Mouse (Mus musculus) spleen, embryonic (tissue): ENCODE results near the gene Akap4.

Experiments
- CTCF ChIA-PET: fragments of 350-600 bp; sonication (Branson Sonifier 250); formaldehyde crosslinking; loops from one replicate; lab custom pipeline; 2022; lab: Charles Lee

The Akap4 gene

DNA sequence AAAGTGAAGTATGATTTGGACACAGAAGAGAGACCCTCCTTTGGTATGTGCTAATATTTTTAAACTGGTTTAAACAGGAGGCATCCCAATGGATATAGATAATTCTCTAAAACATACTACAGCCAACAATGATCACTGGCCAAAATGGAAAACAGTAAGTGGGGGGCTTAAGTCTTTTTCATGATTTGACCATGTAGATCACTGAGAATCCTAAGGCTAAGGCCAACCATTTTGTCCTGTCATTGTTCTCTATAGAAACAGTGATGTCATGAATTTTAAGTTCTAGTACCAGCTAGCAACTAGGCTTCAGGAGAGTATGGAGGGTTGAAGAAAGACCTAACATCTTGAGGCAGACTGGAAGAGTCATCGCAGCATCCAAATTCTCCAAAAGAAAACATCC, at the start of gene Akap4:
Gene Akap4 (plus strand): TSS at position 301 of the 400 bp plus-strand sequence.
- CTCF ChIA-PET = no interaction called here

DNA sequence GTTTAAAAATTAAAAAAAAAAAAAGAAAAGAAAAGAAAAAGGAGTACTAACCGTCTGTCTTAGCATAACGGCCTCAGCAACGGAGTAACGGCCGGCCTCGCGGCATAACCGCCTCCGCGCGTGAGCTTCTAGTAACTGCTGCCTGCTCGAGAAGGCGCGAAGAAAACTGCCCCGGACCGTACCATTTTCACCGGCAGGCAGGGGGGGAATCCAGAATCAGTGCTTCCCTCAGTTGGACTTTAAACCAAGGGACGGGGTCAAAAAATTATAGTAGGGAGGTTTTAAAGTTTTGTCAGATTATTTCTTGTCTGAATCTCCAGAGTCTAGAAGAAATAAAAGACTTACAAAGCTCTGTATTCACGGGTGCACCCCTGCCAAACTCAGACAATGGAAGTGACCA, 25.8 kb upstream of the Akap4 start, which contains the start of gene Ccnb3:
Gene Ccnb3 (minus strand): TSS at position 101 of the 400 bp plus-strand sequence.
- CTCF ChIA-PET = no interaction called here

DNA sequence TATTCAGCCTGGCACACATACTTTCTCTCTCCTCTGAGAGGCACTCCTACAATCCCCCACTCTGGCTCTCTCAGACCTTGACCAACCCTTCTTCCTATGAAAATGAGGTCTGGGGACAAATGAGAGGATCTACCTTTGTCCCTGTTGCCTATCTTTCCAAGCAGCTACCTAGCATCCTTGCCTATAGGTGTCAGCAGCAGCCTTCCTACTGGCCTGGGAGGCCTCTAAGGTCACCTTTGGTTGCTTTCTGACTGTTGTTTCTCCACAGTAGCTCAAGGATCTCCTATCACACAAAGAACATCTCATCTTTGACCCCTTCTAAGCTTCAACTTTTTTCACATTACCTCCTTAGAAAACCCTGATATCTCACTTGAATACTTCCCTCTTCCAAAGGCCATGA, 10.3 kb upstream of the Akap4 start:
- CTCF ChIA-PET = no interaction called here

DNA sequence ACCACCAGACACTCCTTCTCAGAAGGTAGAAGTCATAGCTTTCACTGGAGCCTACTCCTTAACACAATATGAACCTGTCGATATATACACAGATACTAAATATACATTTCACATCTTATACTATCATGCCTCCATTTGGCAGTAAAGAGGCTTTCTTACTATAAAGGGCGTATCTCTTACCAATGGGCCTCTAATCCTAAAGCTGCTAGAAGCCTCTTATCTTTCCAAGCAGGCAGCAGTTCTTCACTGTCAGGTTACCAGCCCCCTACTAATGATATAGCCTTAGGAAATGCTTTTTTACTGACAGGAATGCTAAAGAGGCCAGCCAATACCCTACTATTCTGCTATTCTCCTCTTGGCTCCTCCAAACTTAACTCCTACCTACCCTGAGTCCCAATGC, 9.7 kb upstream of the Akap4 start:
- CTCF ChIA-PET = no interaction called here

DNA sequence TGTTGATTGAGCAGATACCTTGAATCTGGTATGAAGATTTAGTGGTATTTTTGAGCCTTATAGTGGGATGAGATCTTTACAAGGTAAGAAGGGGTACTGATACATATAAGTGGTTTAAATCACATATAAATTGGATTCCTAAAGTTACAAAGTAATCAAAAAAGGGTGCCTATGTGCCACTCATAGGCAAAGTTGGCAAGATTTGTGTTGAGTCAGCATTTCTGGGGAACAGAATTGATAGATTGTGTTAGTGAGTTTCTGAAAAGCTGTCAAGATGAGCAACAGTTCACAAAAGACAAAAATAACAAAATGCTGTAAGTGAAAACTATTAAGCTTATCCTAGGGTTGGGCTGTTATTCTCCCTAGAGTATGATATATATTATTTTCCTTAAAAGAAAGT, 3.2 kb upstream of the Akap4 start:
- CTCF ChIA-PET = no interaction called here

DNA sequence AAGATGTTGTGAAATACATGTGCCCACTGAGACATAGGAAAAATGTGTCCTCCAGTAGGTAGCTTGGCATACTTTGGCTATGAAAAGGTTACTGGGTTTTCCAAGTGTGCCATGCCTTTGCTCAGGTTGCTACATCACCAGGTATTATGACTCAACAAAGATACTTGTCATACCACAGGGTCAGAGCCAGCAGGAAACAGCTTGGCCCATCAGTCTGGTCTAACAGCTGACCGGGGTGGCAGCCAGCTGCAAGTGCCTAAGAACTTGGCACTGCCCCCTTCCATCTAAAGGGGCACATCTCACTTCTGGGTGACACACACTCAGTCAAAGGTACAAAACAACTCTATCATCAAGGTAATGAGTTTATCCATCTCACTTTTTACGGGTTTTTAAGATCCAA, 683 bp downstream of the Akap4 start:
- CTCF ChIA-PET = interaction anchor here (0.6 kb wide), 1 partner anchor 22 kb away, joined by 8 read pairs; no protein-coding TSS in a partner anchor

DNA sequence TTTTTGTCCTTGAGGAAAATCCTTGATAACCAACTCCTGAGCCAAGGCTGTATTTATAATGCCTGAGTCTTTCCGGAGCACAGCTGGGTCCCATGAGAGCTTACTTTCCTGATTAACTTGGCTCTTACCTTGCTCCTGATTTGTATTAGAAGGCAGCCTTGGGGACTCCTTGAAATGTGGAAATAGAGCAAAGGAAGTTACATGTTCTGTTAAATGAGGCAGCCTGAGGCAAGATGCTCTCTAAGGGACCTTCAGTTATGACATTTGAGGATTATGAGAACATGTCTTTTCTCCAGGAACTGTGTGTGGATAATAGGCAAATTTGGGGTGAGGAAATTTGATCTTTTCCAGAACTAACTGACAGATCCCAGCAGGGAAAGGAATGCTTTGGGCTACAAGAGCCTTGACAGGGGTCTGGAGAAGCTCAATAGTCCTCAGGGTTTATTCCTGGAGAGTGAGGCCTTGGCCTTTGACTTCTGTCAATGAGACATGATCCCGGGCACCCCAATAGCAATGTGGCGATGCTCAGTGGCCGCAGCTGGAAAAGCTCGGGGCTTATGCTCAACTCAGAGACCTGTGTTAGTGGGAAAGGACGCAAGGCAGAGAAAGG, 12.6 kb downstream of the Akap4 start:
- CTCF ChIA-PET = no interaction called here

DNA sequence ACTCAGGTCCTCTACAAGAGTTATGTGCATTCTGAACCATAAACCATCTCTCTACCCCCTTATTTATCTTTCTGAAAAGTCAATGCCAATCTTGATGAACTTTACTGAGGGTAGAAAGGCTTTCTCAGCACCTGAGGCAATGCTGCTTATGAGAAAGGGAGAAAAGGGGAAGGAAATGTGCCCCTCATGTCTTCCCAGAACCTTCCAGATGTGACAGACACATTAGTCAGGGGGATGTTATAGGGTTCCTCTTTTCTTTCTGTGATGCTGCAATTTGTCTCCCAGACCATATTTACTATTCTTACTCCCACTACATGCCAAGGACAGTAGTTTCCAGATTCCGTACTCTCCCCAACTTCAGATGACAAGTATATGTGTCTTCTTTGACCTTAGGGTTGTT, 18.6 kb downstream of the Akap4 start:
- CTCF ChIA-PET = no interaction called here

DNA sequence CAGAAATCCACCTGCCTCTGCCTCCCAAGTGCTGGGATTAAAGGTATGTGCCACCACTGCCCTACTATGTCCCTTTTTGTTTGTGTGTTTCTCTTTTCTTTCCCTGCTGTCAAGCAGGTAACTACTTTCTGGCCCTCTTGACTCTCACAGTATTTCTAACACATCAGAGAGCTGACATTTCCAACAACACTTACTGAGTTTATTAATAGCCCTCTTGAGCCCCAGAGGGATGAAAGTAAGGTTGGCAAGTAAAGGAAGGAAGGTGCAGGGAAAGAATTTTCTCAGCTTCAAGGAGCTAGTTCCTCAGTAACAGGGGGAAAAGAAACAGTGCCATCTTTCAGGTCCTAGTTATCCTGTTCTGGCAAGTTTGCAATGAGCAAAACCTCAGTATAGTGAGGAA, 23.0 kb downstream of the Akap4 start:
- CTCF ChIA-PET = interaction anchor here (0.7 kb wide), 1 partner anchor 22 kb away, joined by 8 read pairs; no protein-coding TSS in a partner anchor

DNA sequence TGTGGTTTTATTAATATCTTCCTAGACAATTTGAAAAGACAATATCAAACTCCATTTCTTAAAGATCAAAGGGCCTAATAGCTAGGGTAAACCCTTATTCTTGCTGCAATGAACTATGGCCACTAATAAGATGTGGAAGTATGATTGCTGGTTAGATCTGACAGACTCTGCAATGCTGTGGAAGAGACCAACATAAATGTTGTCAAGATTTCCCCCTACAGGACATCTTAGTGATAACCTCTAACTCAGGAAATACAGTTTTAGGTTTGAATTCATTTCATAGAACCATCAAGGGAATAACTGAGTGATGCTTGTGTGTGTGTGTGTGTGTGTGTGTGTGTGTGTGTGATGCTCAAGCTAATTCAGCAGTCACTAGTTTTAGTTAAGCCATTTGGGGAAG, 35.0 kb downstream of the Akap4 start:
- CTCF ChIA-PET = no interaction called here

DNA sequence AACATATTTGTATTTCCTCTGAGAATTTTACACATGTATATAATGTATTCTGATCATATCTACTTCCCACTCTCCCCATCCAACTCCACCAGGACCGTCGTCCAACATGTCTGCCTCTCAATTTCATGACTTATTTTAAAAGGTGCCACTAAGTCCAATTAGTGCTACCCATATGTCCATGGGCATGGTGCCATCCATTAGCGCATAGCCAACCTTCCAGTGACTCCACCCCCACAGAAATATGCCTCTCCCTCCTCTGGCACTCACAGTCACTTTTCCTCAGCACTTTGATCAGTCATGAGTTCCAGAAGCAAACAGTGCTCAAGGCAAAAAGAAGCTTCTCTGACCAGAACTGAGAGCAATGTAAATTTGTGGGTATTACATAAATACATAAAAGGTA, 47.6 kb downstream of the Akap4 start:
- CTCF ChIA-PET = no interaction called here

DNA sequence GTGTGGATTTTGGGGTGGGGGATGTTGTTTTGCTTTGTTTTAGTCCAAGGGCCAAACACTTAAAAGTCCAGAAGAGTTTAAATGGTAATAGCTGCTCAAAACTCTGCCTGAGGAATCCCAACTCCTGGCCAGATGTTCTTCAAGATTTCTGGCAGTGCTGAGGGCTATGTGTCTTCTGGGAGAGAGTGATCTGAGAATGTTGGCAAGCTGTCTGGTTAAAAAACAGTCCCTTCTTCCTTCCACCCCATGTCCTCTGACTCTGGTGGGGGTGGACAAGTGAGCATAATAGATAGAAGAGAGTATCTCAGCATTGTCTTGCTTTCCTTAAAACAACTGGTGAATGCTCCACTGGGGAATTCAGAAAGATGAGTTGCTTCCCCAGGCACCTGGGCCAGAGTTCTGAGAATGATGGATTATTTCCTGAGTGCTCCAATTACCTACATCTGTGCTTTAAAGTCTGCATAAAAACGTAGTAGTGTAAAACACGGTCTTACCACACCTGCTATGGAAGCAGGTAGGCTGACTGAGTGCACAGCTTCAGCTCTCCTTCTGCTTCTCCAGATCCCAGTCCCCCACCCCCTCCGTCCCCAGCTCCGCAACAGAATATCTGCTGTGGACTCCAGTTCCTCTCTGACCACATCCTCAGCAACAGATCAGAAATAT, 54.4 kb downstream of the Akap4 start:
- CTCF ChIA-PET = no interaction called here
